Mouse (Mus musculus) heart, embryonic 16.5 days (tissue): ENCODE measurements around the gene Gm3435. TPM values are rescaled to one million over a fixed set of nuclear protein-coding genes. Genes with fewer than 3 reads are reported as not detected.
"Not testable (repeated sequence)": the region's sequence is repeated elsewhere in the genome, so short reads cannot be mapped to it uniquely, and the experiment has no call there.

Source experiments
- ATAC-seq: fragments of 200-750 bp; cut with Nextera tagmentation; replicated peaks from 2 replicates; pipeline ENCODE4 v1.8.0; 2017; ENCODE audit warnings: moderate number of reproducible peaks; ENCODE audit not compliant: insufficient read depth, low FRiP score; ENCODE audit errors: extremely low read depth
- H3K27ac ChIP-seq: fragments of 300-500 bp; sonication (generic); 2 replicates; pipeline ENCODE4 v1.5.1; 2014; ENCODE audit warnings: mild to moderate bottlenecking, low read length, control low read depth, moderate library complexity
- H3K27me3 ChIP-seq: fragments of 300-500 bp; sonication (generic); 2 replicates; pipeline ENCODE4 v1.6.1; 2014; ENCODE audit warnings: low read length, mixed read lengths; ENCODE audit not compliant: control insufficient read depth, insufficient read depth
- H3K36me3 ChIP-seq: fragments of 300-500 bp; sonication (generic); 2 replicates; pipeline ENCODE4 v1.6.1; 2014; ENCODE audit not compliant: control insufficient read depth, insufficient read depth
- H3K4me1 ChIP-seq: fragments of 300-500 bp; sonication (generic); 2 replicates; pipeline ENCODE4 v1.6.1; 2014; ENCODE audit warnings: low read length, mixed read lengths; ENCODE audit not compliant: control insufficient read depth, insufficient read depth
- H3K4me2 ChIP-seq: fragments of 300-500 bp; sonication (generic); 2 replicates; pipeline ENCODE4 v1.6.1; 2014; ENCODE audit warnings: low read depth, mild to moderate bottlenecking, control low read depth, low read length
- H3K4me3 ChIP-seq: fragments of 300-500 bp; sonication (generic); 2 replicates; pipeline ENCODE4 v1.5.1; 2014; ENCODE audit warnings: mild to moderate bottlenecking, control low read depth, low read length
- H3K9ac ChIP-seq: fragments of 300-500 bp; sonication (generic); 2 replicates; pipeline ENCODE4 v1.6.1; 2014; ENCODE audit warnings: low read length, control low read depth
- H3K9me3 ChIP-seq: fragments of 300-500 bp; sonication (generic); replicated peaks from 2 replicates; pipeline ENCODE4 v1.6.1; 2016; ENCODE audit warnings: low read length; ENCODE audit not compliant: control insufficient read depth
- WGBS: fragments of 180-500 bp; shearing (Covaris S2); extraction: QIAGEN DNeasy Blood & Tissue Kit; methylation state at CpG from one replicate; pipeline ENCODE4 v1.1.7; 2014; 5-methylcytosine and 5-hydroxymethylcytosine counted together
- polyA plus RNA-seq: library from polyadenylated mRNA; unstranded; fragments of >200 nt; fragmentation: Nextera tagmentation; extraction: Ambion mirVana; gene quantifications from 2 replicates; pipeline ENCODE4 v1.2.1, GENCODE M21; 2015

The Gm3435 gene
- polyA plus RNA-seq, 1 experiment from 2014 or later = 5.3 TPM

GRCm38 (mm10) chr17:15025513-15025912 is 15.5 kb downstream of the Gm3435 start:
- H3K36me3 ChIP-seq, H3K27me3 ChIP-seq, H3K9ac ChIP-seq, H3K27ac ChIP-seq, H3K4me2 ChIP-seq, ATAC-seq, H3K4me1 ChIP-seq, H3K4me3 ChIP-seq, H3K9me3 ChIP-seq: not testable (repeated sequence)
- no CpG with 5 or more reads among the region's 6 CpGs for WGBS

- not testable (repeated sequence) for H3K27me3 ChIP-seq, H3K27ac ChIP-seq, H3K9ac ChIP-seq, H3K4me2 ChIP-seq, H3K4me1 ChIP-seq, H3K9me3 ChIP-seq, ATAC-seq, H3K4me3 ChIP-seq, H3K36me3 ChIP-seq
- WGBS = no CpG with 5 or more reads among the region's 4 CpGs
These were observed 21.4 kb downstream of the Gm3435 start for GRCm38 (mm10) chr17:15031414-15031813.

GRCm38 (mm10) chr17:15040455-15040854 is 30.5 kb downstream of the Gm3435 start:
- H3K4me1 ChIP-seq, H3K9me3 ChIP-seq, H3K4me2 ChIP-seq, H3K27ac ChIP-seq, H3K4me3 ChIP-seq, H3K9ac ChIP-seq, ATAC-seq, H3K36me3 ChIP-seq, H3K27me3 ChIP-seq: not testable (repeated sequence)
- no CpG with 5 or more reads among the region's 3 CpGs for WGBS

- H3K9ac ChIP-seq, H3K4me3 ChIP-seq, H3K27ac ChIP-seq, H3K36me3 ChIP-seq, H3K4me2 ChIP-seq, H3K9me3 ChIP-seq, H3K4me1 ChIP-seq, H3K27me3 ChIP-seq: not testable (repeated sequence)
- 0% methylated on average over 9 of the region's 56 CpGs for WGBS
- peak; percentile 98 for ATAC-seq
These were observed 31.3 kb downstream of the Gm3435 start, which contains the start of the genes Ermard, Tcte3 and Gm3448 for GRCm38 (mm10) chr17:15041175-15041729. Gene Ermard, plus strand, starts transcription at chr17:15041208. Gene Tcte3, minus strand, starts transcription at chr17:15041488. Gene Gm3448, minus strand, starts transcription at chr17:15041537.

- WGBS = no CpG with 5 or more reads among the region's 1 CpGs
- not testable (repeated sequence) for H3K4me1 ChIP-seq, H3K9ac ChIP-seq, H3K27ac ChIP-seq, H3K27me3 ChIP-seq, H3K4me3 ChIP-seq, H3K4me2 ChIP-seq, ATAC-seq, H3K9me3 ChIP-seq, H3K36me3 ChIP-seq
These were observed 40.4 kb downstream of the Gm3435 start for GRCm38 (mm10) chr17:15050338-15050737.

- H3K4me2 ChIP-seq, H3K9ac ChIP-seq, ATAC-seq, H3K4me3 ChIP-seq, H3K27ac ChIP-seq, H3K4me1 ChIP-seq, H3K27me3 ChIP-seq, H3K9me3 ChIP-seq, H3K36me3 ChIP-seq: not testable (repeated sequence)
- 38% methylated on average over 1 of the region's 1 CpGs for WGBS
These were observed 42.8 kb downstream of the Gm3435 start for GRCm38 (mm10) chr17:15052766-15053165.

GRCm38 (mm10) chr17:15053183-15053828 is 43.3 kb downstream of the Gm3435 start:
- 94% methylated on average over 5 of the region's 8 CpGs for WGBS
- not testable (repeated sequence) for H3K4me2 ChIP-seq, H3K27me3 ChIP-seq, H3K27ac ChIP-seq, ATAC-seq, H3K4me1 ChIP-seq, H3K4me3 ChIP-seq, H3K9ac ChIP-seq, H3K9me3 ChIP-seq, H3K36me3 ChIP-seq

- H3K27ac ChIP-seq, H3K27me3 ChIP-seq, H3K9me3 ChIP-seq, H3K4me3 ChIP-seq, H3K4me2 ChIP-seq, H3K36me3 ChIP-seq, ATAC-seq, H3K9ac ChIP-seq: not testable (repeated sequence)
- H3K4me1 ChIP-seq = peaks cover 14% of the 10 kb centered on the region
- WGBS = 94% methylated on average over 12 of the region's 13 CpGs
These were observed 43.8 kb downstream of the Gm3435 start for GRCm38 (mm10) chr17:15053829-15054200.

- no peak for ATAC-seq
- H3K27ac ChIP-seq = no peak overlapping the region
- H3K4me3 ChIP-seq = no peak overlapping the region
- 44% methylated on average over 4 of the region's 4 CpGs for WGBS
- H3K4me2 ChIP-seq = no peak overlapping the region
- no peaks in the 10 kb centered on the region for H3K9me3 ChIP-seq
- H3K27me3 ChIP-seq = 0 out of 2 replicates have a peak, but pooled peaks cover 2% of the 10 kb centered on the region
- H3K4me1 ChIP-seq = peaks cover 19% of the 10 kb centered on the region
- H3K36me3 ChIP-seq = no peaks in the 10 kb centered on the region
- H3K9ac ChIP-seq = no peak overlapping the region
These were observed 45.9 kb downstream of the Gm3435 start for GRCm38 (mm10) chr17:15055925-15056324.
